Mouse (Mus musculus) small intestine, adult 2 months (tissue): ENCODE data around the gene AI661453.

Source experiments
- CTCF ChIP-seq: fragments of 200-500 bp; IDR thresholded peaks from 2 replicates; pipeline ENCODE4 v1.5.1; 2012; ENCODE audit warnings: low read depth, mild to moderate bottlenecking, control low read depth, inconsistent platforms, low read length, moderate library complexity, mixed read lengths; ENCODE audit not compliant: insufficient replicate concordance, insufficient read length; ENCODE audit errors: extremely low read depth
- POLR2A ChIP-seq: fragments of 200-500 bp; IDR thresholded peaks from 2 replicates; pipeline ENCODE4 v1.6.1; 2012; ENCODE audit warnings: low read depth, mild to moderate bottlenecking, control low read depth, inconsistent platforms, low read length, moderate library complexity

GRCm38 (mm10) chr17:47461688-47462087 is 25.3 kb downstream of the AI661453 start:
- TF ChIP-seq CTCF (no peak), POLR2A (no peak)
